Mouse (Mus musculus) WW6 (cell line): Measurements from ENCODE around the gene Cdc25b.

Experiments
- DNase-seq: peaks from one replicate; pipeline ENCODE4 v3.0.0-alpha.2; 2013; ENCODE audit warnings: low read depth, low spot score

Gene Cdc25b

GRCm38 (mm10) chr2:131159938-131160581 lies 26.7 kb upstream of the Cdc25b start, which contains the start of gene 1700037H04Rik:
TSS of gene 1700037H04Rik (minus strand) at chr2:131160081.
- DNase-seq: peak; percentile 97

DNA sequence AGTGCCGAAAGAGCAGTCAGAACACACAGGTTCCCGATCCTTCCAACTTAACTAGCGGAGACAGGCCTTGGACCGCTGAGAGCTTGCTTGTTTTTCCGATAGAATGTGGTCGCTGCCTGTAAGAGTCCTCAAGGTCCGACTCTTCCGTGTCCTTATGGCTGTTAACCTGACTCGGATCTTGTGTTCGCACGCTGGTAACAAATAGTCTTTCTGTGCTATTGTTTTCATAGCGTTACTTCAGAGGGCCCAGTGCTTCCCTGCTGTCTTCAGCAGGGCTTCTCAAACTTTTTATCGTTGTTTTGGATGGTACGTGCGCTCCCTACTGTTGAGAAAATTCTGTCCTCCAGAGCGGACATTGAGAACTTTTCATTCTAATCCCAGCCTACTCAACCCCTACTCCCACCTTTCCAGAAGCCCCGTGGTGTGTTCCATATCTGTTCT lies 26.1 kb upstream of the Cdc25b start:
- DNase-seq: no peak

DNA sequence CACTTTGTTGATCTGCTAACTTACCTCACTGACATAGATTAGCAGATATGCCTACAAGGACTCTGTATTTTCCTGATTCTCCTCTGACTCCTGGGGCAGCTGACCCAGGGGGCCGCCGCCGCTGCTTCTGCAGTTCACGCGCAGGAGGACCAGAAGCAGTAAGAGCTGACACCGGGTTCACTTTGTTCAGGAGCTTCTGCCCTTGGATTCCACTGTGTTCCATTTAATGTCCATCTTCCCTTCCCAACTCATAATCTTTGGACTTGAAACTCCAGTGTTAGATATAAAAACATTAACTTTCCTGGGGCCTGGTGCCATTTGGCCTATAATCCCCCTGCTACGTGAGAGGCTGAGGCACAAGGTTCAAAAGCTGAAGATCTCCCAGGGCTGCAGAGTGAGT lies 22.8 kb upstream of the Cdc25b start:
- no peak for DNase-seq

DNA sequence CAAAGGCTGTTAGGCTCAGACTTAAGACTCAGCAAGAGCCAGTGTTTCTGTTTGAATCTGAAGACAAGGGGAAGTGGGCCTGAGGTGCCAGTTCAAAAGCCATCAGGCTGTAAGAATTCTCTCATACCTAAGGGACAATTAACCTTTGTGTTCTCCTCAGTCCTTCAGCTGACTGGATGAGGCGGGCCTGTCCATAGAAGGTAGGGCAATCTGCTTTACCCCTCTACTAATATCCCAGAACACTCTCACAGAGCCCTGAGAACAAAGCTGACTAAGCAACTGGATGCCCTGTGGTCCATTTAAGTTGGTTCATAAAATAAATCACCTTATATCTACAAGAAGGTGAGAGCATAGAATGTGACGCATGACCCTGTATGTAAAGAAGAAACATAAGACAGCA lies 20.6 kb upstream of the Cdc25b start:
- no peak for DNase-seq

GRCm38 (mm10) chr2:131167984-131168383 lies 18.8 kb upstream of the Cdc25b start:
- no peak for DNase-seq

- DNase-seq: no peak
Measured at GRCm38 (mm10) chr2:131168914-131169313, 17.8 kb upstream of the Cdc25b start.

GRCm38 (mm10) chr2:131170936-131171335 lies 15.8 kb upstream of the Cdc25b start:
- DNase-seq: no peak

DNA sequence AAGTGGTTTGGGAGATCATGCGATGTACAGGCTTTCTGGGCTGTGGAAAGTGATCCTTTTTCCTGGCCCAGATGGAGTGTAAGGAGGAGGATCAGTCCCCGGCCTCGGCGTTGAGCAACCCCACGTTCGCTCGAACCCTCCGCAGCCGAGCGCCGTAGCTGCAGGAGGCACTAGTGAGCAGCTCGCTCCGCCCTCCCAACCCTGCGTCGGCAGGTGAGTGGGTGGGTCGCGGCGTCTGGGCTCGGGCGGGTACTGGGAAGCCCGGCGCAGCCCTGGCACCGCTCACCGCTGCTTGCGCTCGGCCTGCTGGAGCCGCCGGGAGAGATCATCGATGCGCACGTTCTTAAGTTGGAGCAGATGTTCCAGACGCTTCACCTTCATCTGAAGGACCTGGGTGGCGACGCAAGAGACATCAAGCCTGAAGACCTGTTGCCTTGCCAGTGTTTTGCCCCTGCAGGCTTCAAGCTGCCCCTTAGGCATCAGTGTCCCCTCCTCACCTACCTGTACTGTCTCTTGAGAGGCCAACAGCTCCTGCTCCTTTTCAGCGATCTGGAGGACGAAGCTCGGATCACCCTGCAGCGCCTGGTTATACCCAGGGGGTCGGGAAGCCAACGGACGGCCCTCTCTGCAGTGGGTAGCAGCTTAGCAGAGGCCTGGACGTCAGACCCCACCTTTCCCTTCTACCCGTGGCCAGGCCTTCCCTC lies 15.2 kb upstream of the Cdc25b start:
- no peak for DNase-seq

- no peak for DNase-seq
Measured at GRCm38 (mm10) chr2:131172322-131172721, 14.4 kb upstream of the Cdc25b start.

- no peak for DNase-seq
Measured at GRCm38 (mm10) chr2:131174700-131175099, 12.0 kb upstream of the Cdc25b start.

- no peak for DNase-seq
Measured at GRCm38 (mm10) chr2:131175286-131175944, 11.3 kb upstream of the Cdc25b start.

DNA sequence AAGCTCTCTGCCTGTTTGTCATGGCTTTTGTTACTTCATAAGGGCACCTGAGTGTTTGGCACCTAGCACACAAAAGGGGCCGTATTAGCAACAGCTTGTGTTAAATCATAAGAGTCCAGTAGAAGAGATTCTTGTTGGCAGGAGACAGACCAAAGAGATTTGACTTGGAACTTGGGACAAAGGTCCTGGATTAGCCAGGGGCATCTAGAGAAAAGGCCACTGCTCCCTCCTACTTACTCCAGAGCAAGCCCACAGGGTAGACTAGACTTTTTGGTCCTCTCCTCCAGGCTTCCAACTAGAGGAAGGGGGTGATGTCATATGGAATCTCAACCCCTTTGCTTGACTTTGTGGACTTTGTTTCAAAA lies 10.8 kb upstream of the Cdc25b start:
- DNase-seq: no peak

- no peak for DNase-seq
Measured at GRCm38 (mm10) chr2:131176491-131176890, 10.3 kb upstream of the Cdc25b start.

DNA sequence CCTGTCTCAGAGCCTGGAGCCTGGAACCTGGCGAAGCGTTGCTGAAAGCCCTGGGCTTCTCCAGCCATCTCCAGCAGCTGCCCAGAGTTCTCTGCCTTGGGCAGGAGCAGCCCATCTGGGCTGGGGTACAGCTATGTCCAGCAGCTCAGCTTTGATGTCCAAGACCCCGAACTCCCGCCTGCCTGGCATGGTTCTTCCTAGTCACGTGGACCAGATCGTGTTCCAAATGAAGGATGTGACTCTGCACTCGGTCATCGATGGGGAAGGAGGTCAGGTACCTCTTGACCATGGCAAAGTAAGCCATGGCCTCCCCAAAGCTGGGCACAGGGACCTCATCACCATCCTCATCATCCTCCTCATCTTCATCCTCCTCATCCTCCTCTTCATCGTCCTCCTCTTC lies 8.8 kb upstream of the Cdc25b start:
- no peak for DNase-seq

DNA sequence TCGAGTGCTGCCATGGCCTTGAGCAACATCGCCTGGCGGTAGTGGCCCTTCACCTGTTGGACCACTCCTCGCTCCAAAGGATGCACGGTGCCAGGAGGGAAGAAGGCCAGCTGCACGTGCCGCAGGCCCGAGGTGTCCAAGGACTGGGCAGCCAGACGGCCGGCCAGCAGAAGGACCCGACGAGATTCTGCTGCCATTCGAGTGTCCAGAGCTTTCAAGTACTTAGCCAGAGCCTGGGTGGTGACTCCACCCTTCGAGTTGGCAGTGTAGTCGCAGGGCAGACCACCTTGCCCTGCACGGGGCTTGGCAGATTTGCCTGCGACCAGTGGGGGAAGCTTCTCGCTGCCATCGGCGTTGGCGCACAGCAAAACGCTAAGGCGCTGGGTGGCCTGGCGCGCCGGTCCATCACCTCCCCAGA lies 7.9 kb upstream of the Cdc25b start:
- no peak for DNase-seq

GRCm38 (mm10) chr2:131179246-131179886 lies 7.4 kb upstream of the Cdc25b start:
- peak; percentile 63 for DNase-seq

- peak; percentile 67 for DNase-seq
Measured at GRCm38 (mm10) chr2:131179990-131180587, 6.7 kb upstream of the Cdc25b start, which contains the start of gene Cenpb. TSS of gene Cenpb (minus strand) at chr2:131180067.

- no peak for DNase-seq
Measured at GRCm38 (mm10) chr2:131186343-131186742, 406 bp upstream of the Cdc25b start.

DNA sequence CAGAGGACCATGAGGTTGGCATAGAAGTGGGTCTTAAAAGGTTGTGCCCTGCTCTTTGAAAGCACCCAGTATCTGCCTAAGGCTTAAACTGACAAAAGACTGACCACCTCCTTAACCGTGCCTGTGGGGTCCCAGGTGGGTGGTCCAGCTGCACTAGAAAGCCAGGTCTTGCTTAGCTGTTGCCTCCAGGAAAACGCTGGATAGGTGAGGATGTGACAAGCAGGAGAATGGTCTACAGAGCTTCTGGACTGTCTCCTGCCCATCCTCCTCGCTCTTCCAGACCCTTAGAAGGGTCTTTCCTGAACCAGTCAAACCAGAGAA lies 813 bp downstream of the Cdc25b start:
- no peak for DNase-seq

GRCm38 (mm10) chr2:131188311-131188710 lies 1.6 kb downstream of the Cdc25b start:
- DNase-seq: no peak

GRCm38 (mm10) chr2:131189521-131190309 lies 3.0 kb downstream of the Cdc25b start:
- DNase-seq: no peak
